Mouse (Mus musculus): Measurements from ENCODE around the gene Rnf169.

The Rnf169 gene

DNA sequence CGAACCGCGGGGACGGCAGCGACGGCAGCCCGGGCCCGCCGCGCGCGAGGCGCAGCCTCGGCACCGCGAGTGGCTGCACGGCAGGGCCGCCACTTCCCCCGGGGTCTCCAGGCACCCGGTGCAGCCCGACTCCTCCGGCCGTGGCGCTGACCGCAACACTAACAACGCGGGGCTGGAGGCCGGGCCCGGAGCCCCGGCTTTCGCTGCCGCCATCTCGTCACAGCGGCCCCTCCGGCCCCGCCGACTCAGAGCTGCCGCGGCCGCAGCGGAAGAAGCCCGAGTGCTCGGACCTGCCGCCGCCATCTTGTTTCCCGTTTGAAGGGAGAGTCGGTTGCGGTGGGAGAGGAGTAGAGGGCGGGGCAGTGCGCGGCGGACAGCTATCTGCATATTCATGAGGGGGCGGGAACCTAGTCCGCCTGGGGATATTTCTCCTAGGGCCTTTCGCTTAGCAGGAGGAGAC, at the start of gene Rnf169:
Gene Rnf169 (minus strand): TSS at position 317 of the 460 bp plus-strand sequence.
- DNase-seq (ENCODE audit: low spot score in 2 of 2), result peak; percentile 87 to 91

GRCm38 (mm10) chr7:100029307-100029706, 49.1 kb upstream of the Rnf169 start:
- no peak for DNase-seq (ENCODE audit: low spot score in 2 of 2)

- DNase-seq (ENCODE audit: low spot score in 2 of 2), result no peak
Observed at GRCm38 (mm10) chr7:100027353-100027752, 47.1 kb upstream of the Rnf169 start.

GRCm38 (mm10) chr7:100017056-100017455, 36.8 kb upstream of the Rnf169 start:
- DNase-seq (ENCODE audit: low spot score in 2 of 2), result no peak

GRCm38 (mm10) chr7:100014123-100014600, 33.9 kb upstream of the Rnf169 start:
- no peak for DNase-seq (ENCODE audit: low spot score in 2 of 2)

DNA sequence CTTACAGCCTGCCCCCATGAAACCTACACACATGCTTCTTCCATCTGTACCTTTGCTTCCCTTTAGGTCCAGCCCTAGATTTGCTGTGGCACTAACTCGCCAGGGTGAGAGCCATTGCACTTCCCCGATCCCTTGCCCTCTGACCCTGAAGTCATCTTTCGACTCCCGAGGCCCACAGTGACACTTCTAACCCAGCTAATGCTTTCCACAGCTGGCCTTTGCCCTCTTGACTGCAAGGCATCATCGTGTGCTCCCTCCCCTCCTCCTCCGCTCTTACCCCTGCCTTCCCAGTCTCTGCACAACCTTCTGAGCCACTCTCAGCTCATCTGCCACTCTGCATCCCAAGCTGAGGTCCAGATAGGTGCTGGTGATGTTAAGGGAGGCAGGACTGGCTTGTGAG, 32.3 kb upstream of the Rnf169 start:
- DNase-seq (ENCODE audit: low spot score in 2 of 2), result no peak

GRCm38 (mm10) chr7:100012085-100012484, 31.8 kb upstream of the Rnf169 start:
- no peak for DNase-seq (ENCODE audit: low spot score in 2 of 2)

GRCm38 (mm10) chr7:100010711-100011110, 30.5 kb upstream of the Rnf169 start:
- DNase-seq (ENCODE audit: low spot score in 2 of 2), result no peak

- DNase-seq (ENCODE audit: low spot score in 2 of 2), result peak in 1 of 2 experiments; percentile 57
Observed at GRCm38 (mm10) chr7:100009640-100010039, 29.4 kb upstream of the Rnf169 start.

- DNase-seq (ENCODE audit: low spot score in 2 of 2), result no peak
Observed at GRCm38 (mm10) chr7:100008765-100009164, 28.5 kb upstream of the Rnf169 start.

DNA sequence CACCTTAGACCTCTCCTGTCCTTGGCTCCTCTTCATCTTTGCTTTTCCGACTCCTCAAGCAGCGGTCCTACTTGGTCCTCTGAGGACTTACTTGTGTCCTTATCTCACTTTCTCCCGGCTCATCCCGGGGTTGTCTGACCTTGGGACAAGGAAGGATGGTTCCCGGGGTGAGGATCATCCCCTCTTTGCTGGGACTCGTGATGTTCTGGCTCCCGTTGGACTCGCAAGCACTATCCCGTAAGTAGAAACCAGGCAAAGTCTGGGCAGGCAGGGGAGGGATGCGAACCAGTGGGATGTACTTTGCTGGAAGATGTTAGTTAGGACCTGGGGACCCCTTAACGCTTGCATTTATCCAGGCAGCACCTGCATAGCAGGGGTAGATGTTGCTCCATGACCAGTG, 26.2 kb upstream of the Rnf169 start:
- no peak for DNase-seq (ENCODE audit: low spot score in 2 of 2)

DNA sequence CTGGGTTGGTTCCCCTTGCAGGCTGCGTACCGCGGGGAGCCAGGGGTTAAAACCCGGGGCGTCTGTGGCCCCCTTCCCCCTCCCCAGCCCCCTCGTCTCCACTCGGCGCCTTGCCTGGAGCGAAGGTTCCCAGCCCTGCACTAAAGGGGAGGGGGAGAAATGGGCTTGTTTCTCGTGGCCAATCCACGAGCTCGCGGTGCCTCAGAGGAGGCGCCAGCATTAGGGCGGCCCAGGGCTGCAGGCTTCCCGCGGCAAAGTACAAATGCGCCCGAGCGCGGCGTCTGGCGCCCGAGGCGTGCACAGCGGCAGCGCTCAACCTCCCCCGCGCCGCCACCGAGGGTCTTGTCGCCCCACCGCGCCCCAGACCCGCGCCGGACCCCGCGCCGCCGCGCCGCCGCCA, 25.5 kb upstream of the Rnf169 start, which contains the start of gene Chrdl2:
Gene Chrdl2 (plus strand): TSS at position 383 of the 400 bp plus-strand sequence.
- DNase-seq (ENCODE audit: low spot score in 2 of 2), result no peak

DNA sequence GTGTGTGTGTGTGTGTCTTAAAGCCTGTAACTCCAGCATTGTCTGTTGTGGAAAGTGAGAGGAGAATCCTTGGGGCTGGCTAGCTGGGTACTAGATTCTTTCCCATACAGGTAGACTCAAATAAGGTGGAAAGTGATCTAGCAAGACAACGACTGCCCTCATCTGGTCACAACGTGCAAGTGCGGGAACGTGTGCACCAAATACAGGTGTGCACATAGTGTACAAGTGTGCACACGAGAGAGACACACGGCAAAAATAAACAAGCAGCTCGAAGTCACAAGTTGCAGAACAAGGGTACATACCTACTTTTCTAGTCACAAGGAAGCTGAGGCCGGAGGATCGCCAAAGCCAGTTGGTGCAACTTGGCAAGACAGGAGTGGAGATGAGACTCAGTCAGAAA, 23.5 kb upstream of the Rnf169 start:
- DNase-seq (ENCODE audit: low spot score in 2 of 2), result no peak

GRCm38 (mm10) chr7:99998668-99999067, 18.4 kb upstream of the Rnf169 start:
- DNase-seq (ENCODE audit: low spot score in 2 of 2), result no peak

GRCm38 (mm10) chr7:99995186-99995585, 14.9 kb upstream of the Rnf169 start:
- DNase-seq (ENCODE audit: low spot score in 2 of 2), result no peak

GRCm38 (mm10) chr7:99993159-99993558, 12.9 kb upstream of the Rnf169 start:
- DNase-seq (ENCODE audit: low spot score in 2 of 2), result no peak

DNA sequence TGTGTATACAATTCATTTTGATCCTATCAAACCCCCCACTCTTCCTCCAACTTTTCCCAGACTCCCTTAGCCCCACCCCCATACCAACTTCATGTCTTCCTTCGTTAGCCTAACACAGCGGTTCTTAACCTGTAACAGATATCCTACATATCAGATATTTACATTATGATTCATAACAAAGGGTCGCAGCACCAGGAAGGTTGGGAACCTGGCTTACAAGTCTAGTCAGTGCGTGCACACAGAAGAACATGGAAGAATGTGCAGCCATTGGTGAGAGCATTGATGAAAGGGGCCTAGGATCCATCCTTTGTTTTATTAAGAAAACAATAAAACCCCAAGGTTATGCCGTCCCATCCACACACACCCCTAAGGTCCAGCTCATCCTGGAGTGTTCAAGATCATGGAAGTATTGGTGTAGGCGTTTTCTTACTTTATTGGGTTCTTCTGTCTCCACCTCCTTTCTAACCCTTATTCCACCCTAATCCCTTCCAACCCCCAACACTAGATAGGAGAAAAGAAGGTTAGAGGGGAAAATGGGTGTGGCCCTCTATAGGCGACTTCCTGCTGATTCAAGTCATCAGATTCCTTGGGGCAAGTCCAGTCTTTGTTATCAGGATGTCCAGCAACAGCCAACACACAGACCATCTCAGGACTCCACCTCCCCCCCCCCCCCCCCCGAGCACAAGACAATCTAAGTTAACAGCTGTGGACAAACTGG, 10.9 kb upstream of the Rnf169 start:
- DNase-seq (ENCODE audit: low spot score in 2 of 2), result no peak

DNA sequence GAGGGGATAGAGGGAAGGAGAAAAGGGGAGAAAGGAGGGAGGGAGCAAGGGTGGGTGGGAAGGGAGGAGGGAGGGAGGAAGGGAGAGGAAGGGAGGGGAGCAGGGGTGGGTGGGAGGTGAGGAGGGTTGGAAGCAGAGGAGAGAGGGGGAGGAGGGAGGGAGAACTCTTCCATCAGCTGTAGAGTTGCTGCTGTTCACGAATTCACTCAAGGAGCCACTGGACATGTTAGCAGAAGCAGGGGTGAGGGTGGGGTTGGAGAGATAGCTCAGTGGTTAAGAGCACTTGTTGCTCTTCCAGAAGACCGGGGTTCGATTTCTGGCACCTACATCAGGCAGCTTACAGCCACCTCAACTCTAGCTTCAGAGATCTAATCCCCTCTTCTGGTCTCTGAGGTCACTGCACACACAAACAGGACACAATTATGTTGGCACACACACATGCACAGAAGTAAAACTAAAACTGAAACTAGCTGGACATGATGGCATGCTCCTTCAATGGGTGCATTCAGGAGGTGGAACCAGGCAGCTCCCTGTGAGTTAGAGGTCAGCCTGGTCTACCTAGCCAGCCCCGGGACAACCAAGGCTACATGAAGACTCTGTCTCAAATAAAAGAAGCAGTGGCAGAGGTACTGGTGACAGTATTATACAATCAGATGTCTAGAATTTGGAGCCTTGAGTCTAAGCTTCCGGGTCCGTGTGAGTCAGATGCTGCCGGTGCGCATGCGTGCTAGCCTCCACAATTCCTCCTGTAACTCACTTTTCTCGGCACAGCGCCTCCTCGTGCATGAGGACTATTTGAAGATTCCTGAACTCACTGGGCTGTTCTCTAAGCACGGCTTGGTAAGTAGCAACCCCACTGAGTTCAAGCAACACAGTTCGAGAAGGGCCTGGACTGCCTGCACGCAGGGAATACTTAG, 9.9 kb upstream of the Rnf169 start:
- DNase-seq (ENCODE audit: low spot score in 2 of 2), result no peak

DNA sequence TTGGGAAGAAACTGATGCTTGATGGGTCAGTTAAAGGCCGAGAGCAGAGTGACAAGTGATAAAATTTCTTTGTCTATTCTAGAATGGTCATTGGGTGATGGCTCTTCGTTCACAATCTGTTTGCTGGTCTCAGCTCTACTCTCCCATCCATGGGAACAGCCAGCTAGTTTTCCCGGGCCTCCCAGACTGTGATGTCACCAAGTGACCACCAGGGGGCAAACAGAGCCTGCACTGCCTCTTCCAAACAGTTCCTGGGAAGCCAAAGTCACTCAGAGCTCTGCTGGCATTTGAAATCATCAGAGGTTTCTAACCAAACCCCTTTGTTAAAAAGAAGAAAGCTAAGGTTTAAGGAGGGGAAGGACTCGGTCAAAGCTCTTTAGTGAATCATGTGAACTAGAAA, 8.5 kb upstream of the Rnf169 start:
- DNase-seq (ENCODE audit: low spot score in 2 of 2), result peak in 1 of 2 experiments; percentile 77

DNA sequence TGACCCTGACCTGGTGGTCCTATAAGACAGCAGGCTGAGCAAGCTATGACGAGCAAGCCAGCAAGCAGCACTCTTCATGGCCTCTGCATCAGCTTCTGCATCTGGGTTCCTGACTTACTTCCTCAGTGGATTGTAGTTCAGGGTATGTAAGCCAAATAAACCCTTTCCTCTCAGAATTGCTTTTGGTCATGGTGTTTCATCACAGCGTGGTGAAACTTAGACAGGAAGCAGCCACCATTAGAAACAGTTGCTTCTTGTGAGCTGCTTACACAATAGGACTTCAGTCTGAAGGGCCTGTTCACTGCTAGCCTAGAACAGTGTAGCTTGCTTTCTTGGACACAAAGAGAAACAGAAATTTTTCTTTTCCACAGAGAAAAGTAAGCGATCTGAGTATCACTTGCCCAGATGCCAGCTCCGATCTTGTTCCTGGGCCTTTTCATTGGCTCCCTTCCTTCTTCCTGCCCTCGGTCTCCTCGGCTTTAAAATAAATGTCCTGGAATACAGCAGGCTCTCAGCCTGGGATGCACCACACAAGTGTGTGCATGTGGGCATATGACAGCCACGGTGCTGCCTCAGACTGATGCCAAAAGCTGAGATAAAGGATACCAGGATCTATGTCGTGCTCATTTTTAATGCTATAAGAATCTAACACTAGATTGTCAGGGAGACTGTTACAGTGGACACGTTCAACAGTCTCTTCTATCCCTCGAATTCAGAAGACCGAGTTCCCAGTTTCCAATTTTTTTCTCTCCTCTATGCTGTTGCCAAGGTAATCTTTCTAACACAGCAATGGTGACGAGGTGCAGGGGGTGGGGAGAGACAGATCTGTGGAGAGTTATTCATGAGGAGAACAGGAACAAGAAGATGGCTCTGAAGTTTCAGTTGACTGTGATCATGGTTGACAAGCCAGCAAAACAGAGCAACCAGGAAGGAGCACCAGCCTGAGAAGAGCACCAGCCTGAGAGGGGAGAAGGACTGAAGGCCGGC, 2.3 kb upstream of the Rnf169 start:
- DNase-seq (ENCODE audit: low spot score in 2 of 2), result no peak

DNA sequence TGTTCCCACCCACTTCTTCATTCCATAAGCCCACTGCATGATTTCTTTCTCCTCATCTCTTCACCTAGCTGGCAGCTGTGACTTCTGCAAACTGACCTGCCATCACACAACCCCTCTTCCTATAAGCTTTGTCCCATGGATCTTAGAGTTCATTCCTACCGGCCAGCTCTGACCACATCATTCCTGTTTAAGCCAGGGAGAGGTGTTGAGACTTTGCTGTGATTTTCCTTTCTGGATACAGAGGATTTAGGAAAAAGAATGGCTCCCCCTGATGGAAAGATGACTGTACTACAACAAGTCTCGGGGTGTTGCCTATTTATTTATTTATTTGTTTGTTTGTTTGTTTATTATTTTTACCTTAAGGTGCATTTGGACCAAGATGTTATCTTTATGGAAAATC, 1.1 kb upstream of the Rnf169 start:
- DNase-seq (ENCODE audit: low spot score in 2 of 2), result no peak
